Mouse (Mus musculus) stomach, postnatal 0 days (tissue): ENCODE measurements around the gene E030025P04Rik.

Source experiments
- CTCF ChIP-seq: IDR thresholded peaks from 2 replicates; pipeline ENCODE4 v1.5.1; 2016; ENCODE audit warnings: antibody characterized with exemption, low read depth, mild to moderate bottlenecking, moderate library complexity
- EP300 ChIP-seq: optimal IDR thresholded peaks from 2 replicates; pipeline ENCODE3; 2016; ENCODE audit warnings: antibody characterized with exemption

DNA sequence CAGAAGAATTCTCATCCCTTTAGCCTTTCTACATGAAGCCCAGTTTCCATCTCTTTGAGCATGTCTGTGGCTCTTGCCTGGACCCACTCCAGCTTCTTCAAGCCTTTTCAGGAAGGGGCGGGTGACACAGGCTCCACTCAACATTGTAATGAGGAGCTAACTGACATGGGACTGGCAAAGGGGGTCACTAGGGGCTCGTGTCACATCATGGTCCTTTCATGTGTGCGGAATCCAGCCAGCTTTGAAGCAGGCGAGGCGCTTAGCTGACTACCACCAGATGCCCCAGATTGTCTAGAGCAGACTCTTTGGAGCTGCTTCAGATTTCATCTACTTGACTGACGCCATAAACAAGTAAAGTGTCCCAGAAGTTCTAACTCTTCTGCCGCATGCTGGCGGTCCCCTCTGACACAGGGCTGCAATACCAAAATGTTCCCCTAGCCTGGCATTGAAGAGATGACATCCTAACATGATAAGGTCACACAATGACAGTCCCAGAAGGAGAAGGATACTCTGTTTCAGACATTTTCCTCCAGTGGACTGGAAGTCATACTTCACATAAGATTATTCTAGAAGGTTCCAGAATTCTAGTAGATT, 31.3 kb upstream of the E030025P04Rik start:
- TF ChIP-seq CTCF: no peak
- no peak for TF ChIP-seq EP300
